Mouse (Mus musculus): Measurements from ENCODE around the gene Cnnm2. TPM values are rescaled to one million over a fixed set of nuclear protein-coding genes. Genes with fewer than 3 reads are reported as not detected.

The Cnnm2 gene
- polyA plus RNA-seq, 1 experiment from 2014 or later, result 7.3 TPM

DNA sequence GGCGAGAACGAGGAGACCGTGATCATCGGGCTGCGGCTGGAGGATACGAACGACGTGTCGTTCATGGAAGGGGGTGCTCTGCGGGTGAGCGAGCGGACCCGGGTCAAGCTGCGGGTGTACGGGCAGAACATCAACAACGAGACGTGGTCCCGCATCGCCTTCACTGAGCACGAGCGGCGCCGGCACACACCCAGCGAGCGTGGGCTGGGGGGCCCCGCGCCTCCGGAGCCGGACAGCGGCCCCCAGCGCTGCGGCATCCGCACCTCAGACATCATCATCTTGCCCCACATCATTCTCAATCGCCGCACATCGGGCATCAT, 535 bp downstream of the Cnnm2 start:
- ATAC-seq (ENCODE audit: low read depth), result peak; percentile 20
- peak overlapping the region; percentile 78 for H3K4me3 ChIP-seq
- H3K4me1 ChIP-seq (replicated peaks), result peaks cover 42% of the 10 kb centered on the region
- H3K36me3 ChIP-seq, result no peaks in the 10 kb centered on the region
- WGBS, result under 1% methylated on average over 36 of the region's 36 CpGs
- peak overlapping the region; percentile 94 for H3K27ac ChIP-seq (replicated peaks)
- H3K4me2 ChIP-seq, result peak overlapping the region; percentile 97
- peak overlapping the region; percentile 82 for H3K9ac ChIP-seq
- peaks cover 18% of the 10 kb centered on the region for H3K27me3 ChIP-seq
- no peaks in the 10 kb centered on the region for H3K9me3 ChIP-seq

GRCm38 (mm10) chr19:46762291-46762991, 1.0 kb downstream of the Cnnm2 start:
- peak overlapping the region; percentile 82 for H3K9ac ChIP-seq
- peak overlapping the region; percentile 97 for H3K4me2 ChIP-seq
- no peak for ATAC-seq (ENCODE audit: low read depth)
- peaks cover 45% of the 10 kb centered on the region for H3K4me1 ChIP-seq (replicated peaks)
- H3K27me3 ChIP-seq, result peaks cover 18% of the 10 kb centered on the region
- no peaks in the 10 kb centered on the region for H3K36me3 ChIP-seq
- under 1% methylated on average over 50 of the region's 50 CpGs for WGBS
- peak overlapping the region; percentile 78 for H3K4me3 ChIP-seq
- H3K27ac ChIP-seq (replicated peaks), result peak overlapping the region; percentile 94
- H3K9me3 ChIP-seq, result no peaks in the 10 kb centered on the region

GRCm38 (mm10) chr19:46762992-46763342, 1.6 kb downstream of the Cnnm2 start:
- no peaks in the 10 kb centered on the region for H3K36me3 ChIP-seq
- under 1% methylated on average over 19 of the region's 19 CpGs for WGBS
- peak overlapping the region; percentile 82 for H3K9ac ChIP-seq
- H3K4me3 ChIP-seq, result peak overlapping the region; percentile 78
- no peak overlapping the region for H3K27ac ChIP-seq (replicated peaks)
- H3K27me3 ChIP-seq, result peaks cover 18% of the 10 kb centered on the region
- H3K9me3 ChIP-seq, result no peaks in the 10 kb centered on the region
- no peak for ATAC-seq (ENCODE audit: low read depth)
- H3K4me2 ChIP-seq, result peak overlapping the region; percentile 97
- peaks cover 48% of the 10 kb centered on the region for H3K4me1 ChIP-seq (replicated peaks)

DNA sequence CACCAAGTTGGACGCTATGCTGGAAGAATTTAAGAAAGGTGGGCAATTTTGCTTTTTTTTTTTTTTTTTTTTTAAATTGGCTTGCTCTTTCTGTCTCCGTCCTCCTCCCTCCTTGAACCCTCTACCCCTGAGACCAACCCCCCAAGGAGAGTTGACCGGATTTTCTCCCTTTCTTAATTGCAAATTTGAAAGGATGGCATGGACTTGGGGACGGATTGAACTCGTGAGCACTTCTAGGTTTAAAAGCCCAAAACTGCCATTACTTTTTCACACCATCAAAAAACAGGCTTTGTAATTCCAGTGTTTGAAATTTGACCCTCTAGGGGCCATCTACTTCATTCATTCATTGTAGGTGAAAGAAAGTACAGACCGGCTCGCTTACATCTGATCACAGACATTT, 2.0 kb downstream of the Cnnm2 start:
- ATAC-seq (ENCODE audit: low read depth), result no peak
- peaks cover 18% of the 10 kb centered on the region for H3K27me3 ChIP-seq

GRCm38 (mm10) chr19:46763932-46764762, 2.8 kb downstream of the Cnnm2 start:
- no peak for ATAC-seq (ENCODE audit: low read depth)
- Histone ChIP-seq H3K36me3 (no peaks in the 10 kb centered on the region), H3K9me3 (no peaks in the 10 kb centered on the region), H3K9ac (peak overlapping the region; percentile 49), H3K27ac (replicated peaks) (no peak overlapping the region), H3K4me3 (peak overlapping the region; percentile 78), H3K4me1 (replicated peaks) (peaks cover 48% of the 10 kb centered on the region), H3K4me2 (peak overlapping the region; percentile 97), H3K27me3 (peaks cover 15% of the 10 kb centered on the region)
- WGBS, result 54% methylated on average over 12 of the region's 12 CpGs

More for the DNA sequence above, 2.0 kb downstream of the Cnnm2 start:
- peaks cover 48% of the 10 kb centered on the region for H3K4me1 ChIP-seq (replicated peaks)
- no peak overlapping the region for H3K27ac ChIP-seq (replicated peaks)
- peak overlapping the region; percentile 82 for H3K9ac ChIP-seq
- no peaks in the 10 kb centered on the region for H3K9me3 ChIP-seq
- no peaks in the 10 kb centered on the region for H3K36me3 ChIP-seq
- H3K4me2 ChIP-seq, result peak overlapping the region; percentile 97
- WGBS, result 7% methylated on average over 7 of the region's 7 CpGs
- H3K4me3 ChIP-seq, result peak overlapping the region; percentile 78

DNA sequence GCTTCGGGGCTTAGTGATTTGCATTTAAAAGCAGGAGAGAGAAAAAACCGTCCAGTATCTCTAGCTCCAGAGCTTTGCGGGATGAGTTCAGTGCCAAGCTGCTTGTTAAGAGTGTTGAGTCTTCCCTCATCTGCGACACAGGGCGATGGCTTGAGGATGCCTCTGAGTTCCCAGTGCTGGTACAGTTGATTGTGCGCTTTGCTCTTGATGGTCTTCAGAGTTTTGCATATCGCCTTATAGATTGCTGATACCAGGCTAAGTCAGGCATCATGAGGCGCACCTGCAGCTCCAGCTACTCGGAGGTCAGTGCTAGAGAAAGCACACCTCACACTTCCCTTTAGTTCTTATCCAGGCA, 3.3 kb downstream of the Cnnm2 start:
- no peak for ATAC-seq (ENCODE audit: low read depth)
- Histone ChIP-seq H3K9ac (peak overlapping the region; percentile 49), H3K27me3 (peaks cover 15% of the 10 kb centered on the region), H3K4me2 (peak overlapping the region; percentile 97), H3K4me1 (replicated peaks) (peaks cover 51% of the 10 kb centered on the region), H3K36me3 (no peaks in the 10 kb centered on the region), H3K9me3 (no peaks in the 10 kb centered on the region), H3K27ac (replicated peaks) (no peak overlapping the region), H3K4me3 (peak overlapping the region; percentile 78)
- 56% methylated on average over 9 of the region's 9 CpGs for WGBS

GRCm38 (mm10) chr19:46766125-46766524, 4.7 kb downstream of the Cnnm2 start:
- 66% methylated on average over 5 of the region's 5 CpGs for WGBS
- peak overlapping the region; percentile 9; the same call in 1 of the 2 replicates for H3K4me2 ChIP-seq

DNA sequence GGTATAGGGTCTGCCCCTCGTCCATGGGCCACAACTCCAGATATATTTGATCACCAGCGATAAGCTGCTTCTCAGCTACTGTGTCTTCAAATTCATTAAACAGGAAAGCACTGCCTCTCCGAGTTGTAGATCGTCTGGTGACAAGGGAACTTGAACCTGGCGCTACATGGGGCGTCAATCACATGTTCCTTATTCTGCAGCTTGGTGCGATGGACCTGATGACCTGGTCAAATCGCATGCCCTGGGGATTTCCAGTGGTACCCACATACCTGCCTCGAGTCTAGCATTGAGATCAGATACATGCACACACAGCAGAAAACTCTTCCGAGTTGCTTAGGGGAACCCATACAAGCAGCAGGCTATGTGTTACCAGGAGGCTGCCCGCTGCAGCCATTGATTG, 8.4 kb downstream of the Cnnm2 start:
- H3K4me3 ChIP-seq, result no peak overlapping the region
- 88% methylated on average over 11 of the region's 11 CpGs for WGBS
- no peaks in the 10 kb centered on the region for H3K9me3 ChIP-seq
- no peak overlapping the region for H3K27ac ChIP-seq (replicated peaks)
- H3K9ac ChIP-seq, result no peak overlapping the region
- H3K4me1 ChIP-seq (replicated peaks), result peaks cover 28% of the 10 kb centered on the region
- no peaks in the 10 kb centered on the region for H3K36me3 ChIP-seq
- H3K4me2 ChIP-seq, result no peak overlapping the region
- ATAC-seq (ENCODE audit: low read depth), result no peak
- H3K27me3 ChIP-seq, result peaks cover 2% of the 10 kb centered on the region; the same call in 1 of the 2 replicates

More at GRCm38 (mm10) chr19:46766125-46766524, 4.7 kb downstream of the Cnnm2 start:
- Histone ChIP-seq H3K9me3 (no peaks in the 10 kb centered on the region), H3K4me1 (replicated peaks) (peaks cover 54% of the 10 kb centered on the region), H3K36me3 (no peaks in the 10 kb centered on the region), H3K9ac (no peak overlapping the region), H3K4me3 (no peak overlapping the region), H3K27me3 (peaks cover 15% of the 10 kb centered on the region), H3K27ac (replicated peaks) (no peak overlapping the region)
- no peak for ATAC-seq (ENCODE audit: low read depth)

DNA sequence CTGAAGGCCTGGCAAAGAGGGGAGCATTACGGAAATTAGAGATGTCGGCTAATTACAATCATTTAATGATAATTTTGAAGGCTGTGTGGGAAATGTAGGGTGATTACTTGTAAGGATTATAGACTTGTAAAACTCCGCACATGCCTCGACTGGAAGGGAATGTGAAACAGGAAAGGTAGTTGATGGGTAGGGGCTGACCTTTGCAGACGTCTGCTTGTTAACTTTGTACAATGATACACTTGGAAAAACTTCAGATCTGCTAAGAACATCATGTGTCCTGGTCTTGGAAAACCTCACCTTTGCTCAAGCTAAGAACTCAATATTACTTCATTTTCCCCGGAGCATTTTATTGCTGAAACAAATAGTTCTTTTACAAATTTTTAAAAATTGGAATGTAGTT, 10.4 kb downstream of the Cnnm2 start:
- no peak overlapping the region for H3K9ac ChIP-seq
- no peaks in the 10 kb centered on the region for H3K36me3 ChIP-seq
- ATAC-seq (ENCODE audit: low read depth), result no peak
- no peak overlapping the region for H3K4me3 ChIP-seq
- H3K27ac ChIP-seq (replicated peaks), result no peak overlapping the region
- H3K27me3 ChIP-seq, result no peaks in the 10 kb centered on the region
- no peaks in the 10 kb centered on the region for H3K9me3 ChIP-seq
- 85% methylated on average over 6 of the region's 6 CpGs for WGBS
- H3K4me1 ChIP-seq (replicated peaks), result 0 out of 2 replicates have a peak, but pooled peaks cover 12% of the 10 kb centered on the region
- no peak overlapping the region for H3K4me2 ChIP-seq

GRCm38 (mm10) chr19:46776391-46776790, 15.0 kb downstream of the Cnnm2 start:
- H3K27ac ChIP-seq (replicated peaks), result no peak overlapping the region
- H3K4me2 ChIP-seq, result no peak overlapping the region
- ATAC-seq (ENCODE audit: low read depth), result no peak
- no peaks in the 10 kb centered on the region for H3K9me3 ChIP-seq
- H3K9ac ChIP-seq, result no peak overlapping the region
- H3K36me3 ChIP-seq, result no peaks in the 10 kb centered on the region
- H3K27me3 ChIP-seq, result no peaks in the 10 kb centered on the region
- no peak overlapping the region for H3K4me3 ChIP-seq
- no peaks in the 10 kb centered on the region for H3K4me1 ChIP-seq (replicated peaks)
- WGBS, result 68% methylated on average over 5 of the region's 5 CpGs

DNA sequence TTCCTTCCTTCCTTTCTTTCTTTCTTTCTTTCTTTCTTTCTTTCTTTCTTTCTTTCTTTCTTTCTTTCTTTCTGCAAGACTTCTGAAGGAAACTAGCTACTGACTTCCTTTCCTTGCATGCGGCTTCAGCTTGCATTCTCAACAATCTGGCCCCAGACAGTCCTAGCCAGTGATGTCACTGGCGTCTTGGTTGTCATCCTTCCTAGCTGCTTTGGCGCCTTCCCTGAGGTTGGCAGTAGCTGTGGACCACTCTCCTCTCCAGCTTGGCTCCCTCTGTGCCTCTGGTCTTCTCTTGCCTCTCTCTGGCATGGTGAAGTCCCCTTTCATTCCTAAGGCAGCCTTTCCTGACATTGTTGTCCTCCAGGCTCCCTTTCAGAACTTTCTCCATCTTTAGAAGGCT, 15.5 kb downstream of the Cnnm2 start:
- WGBS, result 86% methylated on average over 3 of the region's 3 CpGs
- Histone ChIP-seq H3K4me1 (replicated peaks) (no peaks in the 10 kb centered on the region), H3K27ac (replicated peaks) (no peak overlapping the region), H3K9ac (no peak overlapping the region), H3K9me3 (no peaks in the 10 kb centered on the region), H3K27me3 (no peaks in the 10 kb centered on the region), H3K4me3 (no peak overlapping the region), H3K36me3 (no peaks in the 10 kb centered on the region), H3K4me2 (no peak overlapping the region)
- no peak for ATAC-seq (ENCODE audit: low read depth)

GRCm38 (mm10) chr19:46777928-46778680, 16.7 kb downstream of the Cnnm2 start:
- WGBS, result 68% methylated on average over 12 of the region's 12 CpGs
- Histone ChIP-seq H3K36me3 (no peaks in the 10 kb centered on the region), H3K4me3 (no peak overlapping the region), H3K27me3 (no peaks in the 10 kb centered on the region), H3K9me3 (no peaks in the 10 kb centered on the region), H3K27ac (replicated peaks) (no peak overlapping the region), H3K9ac (no peak overlapping the region), H3K4me2 (no peak overlapping the region), H3K4me1 (replicated peaks) (no peaks in the 10 kb centered on the region)
- no peak for ATAC-seq (ENCODE audit: low read depth)
